Mouse (Mus musculus) heart, embryonic 12.5 days (tissue): ENCODE data around the gene Acsf3. TPM values are rescaled to one million over a fixed set of nuclear protein-coding genes. Genes with fewer than 3 reads are reported as not detected.

Experiments used
- ATAC-seq: fragments of 200-750 bp; cut with Nextera tagmentation; 2 replicates; pipeline ENCODE4 v1.8.0; 2017; ENCODE audit warnings: moderate TSS enrichment, moderate library complexity; ENCODE audit not compliant: insufficient number of reproducible peaks, low FRiP score
- H3K27ac ChIP-seq: fragments of 300-500 bp; sonication (generic); 2 replicates; pipeline ENCODE4 v1.5.1; 2016; ENCODE audit warnings: mild to moderate bottlenecking, moderate library complexity; ENCODE audit not compliant: poor library complexity, severe bottlenecking
- H3K27me3 ChIP-seq: fragments of 300-500 bp; sonication (generic); replicated peaks from 2 replicates; pipeline ENCODE4 v1.6.1; 2016; ENCODE audit warnings: mild to moderate bottlenecking, moderate library complexity
- H3K36me3 ChIP-seq: fragments of 300-500 bp; sonication (generic); 2 replicates; pipeline ENCODE4 v1.6.1; 2016; ENCODE audit warnings: mild to moderate bottlenecking, moderate library complexity
- H3K4me1 ChIP-seq: fragments of 300-500 bp; sonication (generic); replicated peaks from 2 replicates; pipeline ENCODE4 v1.6.1; 2016; ENCODE audit warnings: mild to moderate bottlenecking
- H3K4me2 ChIP-seq: fragments of 300-500 bp; sonication (generic); 2 replicates; pipeline ENCODE4 v1.6.1; 2016; ENCODE audit warnings: mild to moderate bottlenecking, moderate library complexity
- H3K4me3 ChIP-seq: fragments of 300-500 bp; sonication (generic); 2 replicates; pipeline ENCODE4 v1.5.1; 2016; ENCODE audit warnings: mild to moderate bottlenecking
- H3K9ac ChIP-seq: fragments of 300-500 bp; sonication (generic); 2 replicates; pipeline ENCODE4 v1.6.1; 2016; ENCODE audit warnings: mild to moderate bottlenecking, moderate library complexity
- H3K9me3 ChIP-seq: fragments of 300-500 bp; sonication (generic); replicated peaks from 2 replicates; pipeline ENCODE4 v1.6.1; 2016; ENCODE audit warnings: mild to moderate bottlenecking, moderate library complexity
- whole genome bisulfite sequencing: fragments of 180-500 bp; shearing (Covaris S2); methylation state at CpG from one replicate; pipeline ENCODE4 v1.1.7; 2016; 5-methylcytosine and 5-hydroxymethylcytosine counted together
- polyA plus RNA-seq: library from polyadenylated mRNA; unstranded; fragments of >200 nt; fragmentation: Nextera tagmentation; extraction: Ambion mirVana; gene quantifications from 2 replicates; pipeline ENCODE4 v1.2.1, GENCODE M21; 2016

The Acsf3 gene
- 14.4 and 17.3 TPM in 2 replicates for polyA plus RNA-seq

DNA sequence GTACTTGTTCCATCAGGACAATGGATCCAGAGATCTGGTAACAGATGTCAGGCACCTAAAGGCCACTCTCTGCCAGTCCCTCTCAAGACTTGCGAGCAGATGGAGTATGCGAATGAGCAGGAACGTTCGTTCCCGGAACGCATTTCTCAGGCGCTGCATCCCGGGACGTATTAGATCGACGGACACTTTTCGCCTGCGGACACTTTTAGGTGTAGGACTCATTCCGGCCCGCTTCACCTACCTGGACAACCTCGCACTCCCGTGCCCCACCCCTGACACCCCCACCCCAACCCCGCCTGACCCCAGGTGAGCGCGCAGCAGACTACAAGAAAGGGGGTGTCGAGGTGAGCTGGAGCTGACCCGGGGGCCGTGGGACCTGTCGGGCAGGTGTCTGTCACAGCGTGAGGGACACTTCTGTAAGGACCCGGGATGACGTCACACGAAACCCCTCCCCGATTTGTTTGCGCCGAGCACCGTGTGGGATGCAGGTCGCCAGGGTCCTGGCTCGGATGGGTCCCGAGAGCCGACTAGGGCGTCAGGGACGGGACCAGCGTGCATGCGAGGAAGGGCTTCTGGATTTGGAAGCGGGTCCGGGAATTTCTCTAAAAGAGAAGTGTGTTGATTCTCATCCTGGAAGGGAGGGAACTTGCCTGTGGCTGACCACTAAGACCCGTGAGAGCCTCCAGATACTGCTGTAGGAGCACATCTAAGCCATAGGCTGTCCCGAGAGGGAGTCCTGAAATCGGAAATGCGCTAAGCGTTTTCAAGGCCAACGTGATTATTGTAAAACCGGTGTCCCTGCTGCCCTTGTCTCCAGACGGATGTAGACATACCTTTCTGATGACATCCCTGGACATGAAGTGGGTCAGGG is at the start of gene Acsf3:
Gene Acsf3 (plus strand): TSS at position 202 of the 871 bp plus-strand sequence.
- no peak within 1 kb of the TSS for H3K27ac ChIP-seq

DNA sequence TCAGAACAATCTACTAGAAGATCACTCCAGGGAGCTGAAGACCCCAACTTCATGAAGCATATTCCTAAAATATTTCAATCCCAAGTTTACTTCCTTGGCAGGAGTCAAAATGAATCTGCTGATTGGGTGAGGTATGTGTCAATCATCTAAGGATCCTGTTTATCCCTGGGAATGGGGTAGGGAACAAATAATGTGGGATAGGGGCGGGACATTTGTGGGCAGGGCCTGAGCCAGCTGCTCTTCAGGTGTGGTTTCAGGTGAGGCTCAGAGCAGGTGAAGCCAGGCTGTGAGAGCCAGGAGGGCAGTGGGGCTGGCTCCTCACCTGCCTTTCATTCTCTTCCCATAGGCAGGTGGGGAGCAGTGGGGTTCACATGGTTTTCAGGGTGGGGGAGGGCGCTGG is 48.5 kb upstream of the Acsf3 start:
- Histone ChIP-seq H3K4me3 (no peak overlapping the region), H3K36me3 (no peaks in the 10 kb centered on the region), H3K4me2 (no peak overlapping the region), H3K9me3 (no peaks in the 10 kb centered on the region), H3K27ac (no peak overlapping the region), H3K9ac (no peak overlapping the region), H3K4me1 (peaks cover 29% of the 10 kb centered on the region), H3K27me3 (peaks cover 62% of the 10 kb centered on the region)
- ATAC-seq, result no peak
- 74% methylated on average over 2 of the region's 2 CpGs for WGBS

More for the DNA sequence above, at the start of gene Acsf3:
- 1% methylated on average over 50 of the region's 50 CpGs for WGBS
- H3K9me3 ChIP-seq, result no peaks in the 10 kb centered on the region
- peak; percentile 63; the same call in 1 of the 2 replicates for ATAC-seq
- peaks cover 29% of the 10 kb centered on the region for H3K27me3 ChIP-seq
- H3K36me3 ChIP-seq, result peaks cover 7% of the 10 kb centered on the region; the same call in 1 of the 2 replicates
- no peaks in the 10 kb centered on the region for H3K4me1 ChIP-seq
- H3K9ac ChIP-seq, result peak within 1 kb of the TSS; percentile 80
- peak within 1 kb of the TSS; percentile 84 for H3K4me3 ChIP-seq
- H3K4me2 ChIP-seq, result peak within 1 kb of the TSS; percentile 79

DNA sequence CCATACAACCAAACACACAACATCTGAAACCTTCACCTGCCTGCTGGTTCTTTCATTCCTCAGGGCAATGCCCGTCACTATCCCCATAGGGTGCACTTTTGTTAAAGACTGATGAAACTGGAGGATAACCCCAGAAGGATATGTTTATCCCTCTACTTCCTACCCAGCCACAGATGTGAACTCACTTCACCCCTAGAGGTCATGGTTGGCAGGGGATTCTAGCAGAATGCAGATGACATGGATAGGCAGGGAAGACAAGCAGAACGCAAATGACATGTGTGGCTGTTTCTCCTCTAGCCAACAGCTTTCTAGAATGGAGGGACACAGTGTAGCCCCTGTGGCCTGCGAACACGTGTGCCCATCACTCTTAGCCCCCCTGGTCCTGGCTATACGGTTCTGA is 47.9 kb upstream of the Acsf3 start:
- 67% methylated on average over 5 of the region's 5 CpGs for WGBS
- no peak overlapping the region for H3K27ac ChIP-seq
- no peak for ATAC-seq

DNA sequence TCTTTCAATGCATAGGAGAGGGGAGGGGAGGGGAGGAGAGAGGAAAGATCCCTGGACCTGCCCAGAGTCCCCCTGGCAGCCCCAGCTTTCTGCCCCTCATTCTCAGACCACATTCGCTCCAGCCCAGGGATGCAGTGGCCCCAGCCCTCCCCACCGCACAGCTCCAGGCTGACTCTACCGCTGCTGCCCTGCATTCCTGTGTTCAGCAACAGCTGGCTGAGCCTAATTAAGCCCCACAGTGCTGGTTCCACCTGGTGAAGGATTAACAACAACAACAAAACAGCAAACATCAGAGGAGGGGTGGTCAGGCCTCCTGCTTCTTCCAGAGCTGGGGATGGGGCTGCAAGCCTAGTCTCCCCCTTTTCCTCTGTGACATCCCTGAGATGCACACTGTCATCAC is 46.7 kb upstream of the Acsf3 start:
- ATAC-seq, result no peak
- Histone ChIP-seq H3K27ac (no peak overlapping the region), H3K4me2 (no peak overlapping the region), H3K27me3 (peaks cover 64% of the 10 kb centered on the region), H3K4me1 (0 out of 2 replicates have a peak, but pooled peaks cover 17% of the 10 kb centered on the region), H3K4me3 (no peak overlapping the region), H3K9me3 (no peaks in the 10 kb centered on the region), H3K36me3 (no peaks in the 10 kb centered on the region), H3K9ac (no peak overlapping the region)
- 34% methylated on average over 3 of the region's 3 CpGs for WGBS

More for the DNA sequence above, 47.9 kb upstream of the Acsf3 start:
- Histone ChIP-seq H3K9me3 (no peaks in the 10 kb centered on the region), H3K4me3 (no peak overlapping the region), H3K4me1 (0 out of 2 replicates have a peak, but pooled peaks cover 23% of the 10 kb centered on the region), H3K36me3 (no peaks in the 10 kb centered on the region), H3K27me3 (peaks cover 63% of the 10 kb centered on the region), H3K9ac (no peak overlapping the region), H3K4me2 (no peak overlapping the region)

DNA sequence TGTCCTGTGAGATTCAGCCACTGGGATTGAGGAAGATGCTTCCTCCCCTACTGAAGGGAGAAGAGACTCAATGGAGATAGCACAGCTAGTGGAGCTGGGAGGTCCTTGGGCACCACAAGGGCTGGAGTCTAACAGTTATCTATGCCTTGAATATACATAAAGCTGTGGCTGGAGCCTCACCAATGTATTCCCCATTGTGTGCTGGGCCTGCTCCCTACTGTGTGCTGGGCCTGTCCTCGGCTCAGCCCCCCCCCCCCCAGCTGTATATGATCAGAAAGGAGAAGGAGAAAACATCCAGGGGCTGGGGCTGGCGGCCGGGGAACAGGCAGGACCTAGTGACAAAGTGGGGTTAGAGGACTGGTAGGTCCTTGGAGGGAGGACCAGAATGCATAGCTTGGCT is 40.2 kb upstream of the Acsf3 start:
- Histone ChIP-seq H3K9me3 (no peaks in the 10 kb centered on the region), H3K36me3 (no peaks in the 10 kb centered on the region), H3K4me3 (no peak overlapping the region), H3K9ac (no peak overlapping the region), H3K27ac (peak overlapping the region; percentile 64; the same call in 1 of the 2 replicates), H3K27me3 (peaks cover 60% of the 10 kb centered on the region), H3K4me2 (peak overlapping the region; percentile 54), H3K4me1 (peaks cover 36% of the 10 kb centered on the region)
- ATAC-seq, result no peak
- 54% methylated on average over 3 of the region's 3 CpGs for WGBS

DNA sequence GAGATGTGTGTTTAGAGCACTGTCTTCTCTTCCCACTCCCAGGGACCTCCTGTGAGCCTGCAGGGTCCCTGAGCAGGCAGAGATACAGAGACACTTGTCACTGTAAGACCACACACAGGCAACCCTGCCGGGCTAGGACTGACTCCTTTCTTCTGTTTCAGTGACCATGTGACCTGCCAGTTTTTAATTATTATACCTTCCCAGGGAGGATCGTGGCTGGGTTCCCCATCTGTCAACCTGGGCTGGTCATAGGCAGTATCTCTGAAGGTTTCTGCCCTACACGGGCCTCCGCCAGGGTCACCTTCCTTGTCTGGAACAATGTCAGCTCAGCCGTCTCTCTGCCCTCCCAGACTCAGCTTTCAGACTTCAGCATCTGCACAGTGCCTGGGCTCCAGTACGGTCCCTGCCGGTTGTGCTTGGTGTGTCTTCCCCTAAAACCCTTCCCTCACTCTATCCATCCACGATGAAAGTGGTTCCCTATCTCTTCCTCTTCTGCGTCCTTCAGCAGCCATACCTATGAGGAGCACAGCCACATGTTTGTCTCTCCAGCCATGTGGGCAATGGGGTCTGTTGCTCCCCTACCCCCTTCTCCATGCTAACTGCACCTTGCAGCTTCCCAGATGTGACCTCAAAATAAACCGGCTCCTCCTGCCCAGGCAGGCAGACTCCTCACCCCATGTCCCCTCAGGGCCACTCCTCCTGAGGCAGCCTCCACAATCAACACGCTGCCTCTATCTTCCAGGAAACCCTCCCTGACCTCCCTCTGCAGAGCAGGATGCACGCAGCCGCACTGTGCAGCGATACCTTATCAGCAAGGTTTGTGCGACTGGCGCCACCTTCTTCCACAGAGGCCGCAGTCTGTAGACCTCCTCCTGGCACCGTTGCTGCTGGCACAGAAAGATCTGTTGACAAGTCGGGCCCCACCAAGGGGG is 39.5 kb upstream of the Acsf3 start:
- Histone ChIP-seq H3K27me3 (peaks cover 66% of the 10 kb centered on the region), H3K27ac (peak overlapping the region; percentile 64), H3K9ac (no peak overlapping the region), H3K4me2 (peak overlapping the region; percentile 54), H3K4me1 (peaks cover 36% of the 10 kb centered on the region), H3K4me3 (peak overlapping the region; percentile 6; the same call in 1 of the 2 replicates), H3K36me3 (no peaks in the 10 kb centered on the region), H3K9me3 (no peaks in the 10 kb centered on the region)
- peak; percentile 84 for ATAC-seq
- 14% methylated on average over 19 of the region's 19 CpGs for WGBS

DNA sequence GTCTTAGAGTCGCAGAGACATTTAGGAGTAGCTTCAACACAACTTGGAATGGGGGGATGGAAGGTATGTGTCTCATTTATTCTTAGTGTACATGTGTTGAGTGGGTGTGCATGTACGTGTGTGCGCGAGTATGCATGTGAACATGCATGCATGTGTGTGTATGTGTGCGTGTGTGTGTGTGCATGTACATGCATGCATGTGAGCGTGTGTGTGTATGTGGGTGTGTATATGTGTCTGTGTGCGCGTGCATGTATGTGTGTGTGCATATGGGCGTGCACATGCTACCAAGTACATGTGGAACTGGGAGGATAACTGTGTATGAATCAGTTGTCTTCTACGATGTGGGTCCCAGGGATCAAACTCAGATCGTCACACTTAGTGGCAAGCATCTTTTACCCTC is 38.7 kb upstream of the Acsf3 start:
- WGBS, result 80% methylated on average over 11 of the region's 11 CpGs
- no peaks in the 10 kb centered on the region for H3K9me3 ChIP-seq
- peak overlapping the region; percentile 54 for H3K4me2 ChIP-seq
- H3K9ac ChIP-seq, result no peak overlapping the region
- no peak for ATAC-seq
- H3K36me3 ChIP-seq, result no peaks in the 10 kb centered on the region
- 0 out of 2 replicates have a peak overlapping the region, but pooled peaks have one; percentile 6 for H3K4me3 ChIP-seq
- no peak overlapping the region for H3K27ac ChIP-seq
- H3K27me3 ChIP-seq, result peaks cover 66% of the 10 kb centered on the region
- peaks cover 36% of the 10 kb centered on the region for H3K4me1 ChIP-seq

DNA sequence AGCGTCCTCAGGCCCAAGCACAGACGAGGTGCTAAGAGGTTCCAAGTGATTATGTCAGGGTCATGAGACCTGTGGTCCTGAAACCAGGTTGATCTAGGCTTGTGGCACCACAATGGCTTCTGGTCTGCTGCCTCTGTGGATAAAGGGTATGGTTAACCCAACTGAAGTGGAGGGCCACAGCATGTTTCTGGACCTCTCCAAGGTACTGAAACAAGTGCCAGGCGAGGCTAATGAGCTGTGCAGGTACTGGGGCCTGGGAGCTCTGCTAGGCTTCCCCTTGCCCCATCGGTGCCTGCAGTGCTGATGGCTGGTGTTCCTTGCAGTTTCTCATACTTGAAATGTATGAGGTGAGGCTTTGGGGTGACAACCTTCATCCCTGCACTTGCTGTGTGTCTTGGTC is 38.2 kb upstream of the Acsf3 start:
- Histone ChIP-seq H3K27me3 (peaks cover 66% of the 10 kb centered on the region), H3K4me3 (no peak overlapping the region), H3K9ac (no peak overlapping the region), H3K9me3 (no peaks in the 10 kb centered on the region), H3K36me3 (no peaks in the 10 kb centered on the region), H3K4me1 (peaks cover 36% of the 10 kb centered on the region), H3K27ac (no peak overlapping the region), H3K4me2 (peak overlapping the region; percentile 54)
- ATAC-seq, result no peak
- 33% methylated on average over 4 of the region's 4 CpGs for WGBS

DNA sequence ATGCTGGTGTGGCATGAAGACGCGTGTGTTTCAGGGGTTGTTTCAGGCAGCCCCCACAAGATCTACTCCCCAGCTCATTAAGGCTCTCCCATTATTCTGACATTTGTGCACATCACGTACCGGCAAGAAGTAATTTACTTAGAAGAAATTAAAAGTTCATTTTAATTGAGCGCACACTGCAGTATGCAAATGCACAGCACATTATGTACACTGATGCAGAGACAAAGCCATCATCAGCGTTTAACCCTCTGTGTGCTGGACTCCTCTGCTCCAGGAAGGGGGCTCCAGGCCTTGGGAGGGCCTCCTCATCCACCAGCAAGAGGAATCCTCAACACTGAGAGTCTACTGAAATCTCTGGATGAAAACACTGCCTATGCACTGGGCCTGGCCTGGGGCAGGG is 37.4 kb upstream of the Acsf3 start:
- no peaks in the 10 kb centered on the region for H3K36me3 ChIP-seq
- no peak overlapping the region for H3K9ac ChIP-seq
- no peak for ATAC-seq
- peaks cover 36% of the 10 kb centered on the region for H3K4me1 ChIP-seq
- H3K27me3 ChIP-seq, result peaks cover 66% of the 10 kb centered on the region
- WGBS, result 82% methylated on average over 6 of the region's 6 CpGs
- no peak overlapping the region for H3K4me3 ChIP-seq
- H3K4me2 ChIP-seq, result no peak overlapping the region
- no peak overlapping the region for H3K27ac ChIP-seq
- no peaks in the 10 kb centered on the region for H3K9me3 ChIP-seq

DNA sequence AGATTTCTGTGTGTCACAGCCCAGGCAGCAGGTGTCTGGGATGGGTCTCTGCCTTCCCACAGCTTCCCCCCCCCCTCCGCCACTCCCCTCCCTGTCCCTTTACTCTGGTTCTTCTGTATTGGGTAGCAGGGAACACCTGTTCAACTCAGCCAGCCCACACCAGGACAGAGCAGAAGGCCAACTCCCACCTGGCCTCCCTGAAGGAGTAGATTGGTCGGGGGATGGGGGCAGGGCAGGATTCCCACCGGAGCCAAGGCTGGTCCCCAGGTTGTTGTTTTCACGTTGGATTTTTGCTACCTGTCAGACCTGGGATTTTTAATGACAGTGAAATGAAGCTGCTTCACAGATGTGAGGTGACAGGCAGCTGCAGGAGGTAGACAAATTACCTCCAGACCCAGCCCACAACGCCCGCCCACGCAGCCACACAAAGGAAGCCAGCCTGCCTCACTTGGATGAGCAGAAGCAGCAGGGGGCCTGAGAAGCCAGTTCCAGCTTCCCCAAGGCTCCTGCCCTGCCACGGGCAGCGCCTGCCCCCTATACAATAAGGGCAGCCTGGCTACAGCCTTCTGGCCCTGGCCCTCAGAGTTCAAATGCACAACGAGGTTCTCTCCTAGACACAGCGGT is 36.1 kb upstream of the Acsf3 start:
- Histone ChIP-seq H3K9ac (no peak overlapping the region), H3K4me3 (no peak overlapping the region), H3K9me3 (no peaks in the 10 kb centered on the region), H3K27ac (no peak overlapping the region), H3K36me3 (no peaks in the 10 kb centered on the region), H3K4me1 (peaks cover 36% of the 10 kb centered on the region), H3K4me2 (no peak overlapping the region), H3K27me3 (peaks cover 66% of the 10 kb centered on the region)
- no peak for ATAC-seq
- 36% methylated on average over 11 of the region's 11 CpGs for whole genome bisulfite sequencing
